Mouse (Mus musculus): ENCODE measurements around the gene Rere. TPM values are rescaled to one million over a fixed set of nuclear protein-coding genes. Genes with fewer than 3 reads are reported as not detected.
A peak's percentile ranks its signal among the peaks of the same experiment; 100 is the strongest.
"Not testable (repeated sequence)": the region's sequence is repeated elsewhere in the genome, so short reads cannot be mapped to it uniquely, and the experiment has no call there.

Gene Rere
- total RNA-seq, 2 experiments from 2014 or later, result 84.7 to 103 TPM

GRCm38 (mm10) chr4:150250549-150251422 is 30.7 kb upstream of the Rere start:
- intact Hi-C loops (cut with DNase I), result no loop called here
- DNase-seq (ENCODE audit: low spot score in 2 of 2), result no peak

DNA sequence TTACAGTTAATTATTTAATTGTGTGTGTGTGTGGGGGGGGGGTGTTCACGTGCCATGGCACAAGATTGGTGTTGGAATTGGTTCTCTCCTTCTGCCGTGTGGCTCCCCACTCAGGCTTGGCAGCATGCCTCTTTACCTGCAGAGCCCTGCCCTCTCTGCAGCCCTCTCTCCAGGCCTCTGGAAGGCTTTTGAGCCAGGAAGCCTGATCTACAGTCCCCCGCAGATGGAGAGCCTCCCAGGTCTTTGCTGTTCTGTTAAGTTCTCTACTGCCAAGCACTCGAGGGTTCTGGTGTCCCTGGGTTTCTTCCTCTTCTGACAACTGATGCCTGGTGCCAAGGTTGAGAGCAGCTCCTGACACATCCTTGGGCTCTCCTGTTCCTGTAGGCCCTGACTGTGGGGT is 27.0 kb upstream of the Rere start:
- intact Hi-C loops (cut with DNase I), result no loop called here
- no peak for DNase-seq (ENCODE audit: low spot score in 2 of 2)

- no peak for DNase-seq (ENCODE audit: low spot score in 2 of 2)
These were observed 26.3 kb upstream of the Rere start for GRCm38 (mm10) chr4:150255181-150255580.

GRCm38 (mm10) chr4:150257252-150258204 is 23.9 kb upstream of the Rere start:
- DNase-seq (ENCODE audit: low spot score in 2 of 2), result peak; percentile 60 to 69
- intact Hi-C loops (cut with DNase I), result loop anchor here (5.0 kb wide), 2 partner anchors 85 to 210 kb away; no protein-coding TSS in a partner anchor

More at GRCm38 (mm10) chr4:150255181-150255580, 26.3 kb upstream of the Rere start:
- intact Hi-C loops (cut with DNase I), result loop anchor here (5.0 kb wide), 2 partner anchors 87 to 212 kb away; no protein-coding TSS in a partner anchor

- peak; percentile 45 to 69 for DNase-seq (ENCODE audit: low spot score in 2 of 2)
These were observed 23.1 kb upstream of the Rere start for GRCm38 (mm10) chr4:150258388-150258787.

DNA sequence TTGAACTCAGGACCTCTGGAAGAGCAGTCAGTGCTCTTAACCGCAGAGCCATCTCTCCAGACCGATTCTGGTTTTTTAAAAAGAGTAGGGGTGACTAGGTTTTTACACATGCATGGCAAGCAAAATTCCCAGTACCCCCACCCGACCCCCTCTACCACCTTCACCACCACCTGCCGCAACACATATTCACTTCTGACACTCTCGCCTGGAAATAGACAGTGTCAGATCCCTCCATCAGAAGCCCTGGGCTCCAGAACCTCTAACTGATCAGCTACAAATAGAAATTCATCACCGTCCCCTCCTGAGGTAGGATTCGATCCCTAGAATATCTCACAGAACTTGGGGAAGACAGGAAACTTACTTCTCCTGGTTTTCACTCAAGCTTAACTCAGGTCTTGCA is 21.9 kb upstream of the Rere start:
- intact Hi-C loops (cut with DNase I), result loop anchor here (5.0 kb wide), 2 partner anchors 83 to 208 kb away; no protein-coding TSS in a partner anchor
- DNase-seq (ENCODE audit: low spot score in 2 of 2), result no peak

More at GRCm38 (mm10) chr4:150258388-150258787, 23.1 kb upstream of the Rere start:
- intact Hi-C loops (cut with DNase I), result loop anchor here (5.0 kb wide), 2 partner anchors 84 to 209 kb away; no protein-coding TSS in a partner anchor

GRCm38 (mm10) chr4:150260111-150260510 is 21.3 kb upstream of the Rere start:
- intact Hi-C loops (cut with DNase I), result no loop called here

DNA sequence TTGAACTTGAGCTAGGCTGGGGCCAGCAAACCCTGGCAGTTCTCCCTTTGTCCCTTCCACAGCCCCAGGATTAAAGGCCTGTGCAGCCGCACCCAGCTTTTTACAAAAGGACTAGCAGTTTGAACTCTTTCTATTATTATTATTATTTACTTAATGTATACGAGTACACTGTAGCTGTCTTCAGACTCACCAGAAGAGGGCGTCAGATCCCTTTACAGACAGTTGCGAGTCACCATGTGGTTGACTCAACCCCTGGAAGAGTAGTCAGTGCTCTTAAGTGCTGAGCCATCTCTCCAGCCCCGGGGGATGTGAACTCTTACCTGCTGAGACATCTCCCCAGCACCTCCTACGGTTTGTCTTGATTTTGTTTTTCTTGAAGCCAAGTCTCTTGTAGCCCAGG is 20.7 kb upstream of the Rere start:
- intact Hi-C loops (cut with DNase I), result no loop called here
- no peak for DNase-seq (ENCODE audit: low spot score in 2 of 2)

More at GRCm38 (mm10) chr4:150260111-150260510, 21.3 kb upstream of the Rere start:
- DNase-seq (ENCODE audit: low spot score in 2 of 2), result no peak

GRCm38 (mm10) chr4:150262301-150262700 is 19.1 kb upstream of the Rere start:
- intact Hi-C loops (cut with DNase I), result no loop called here
- DNase-seq (ENCODE audit: low spot score in 2 of 2), result no peak

GRCm38 (mm10) chr4:150264903-150265302 is 16.5 kb upstream of the Rere start:
- DNase-seq (ENCODE audit: low spot score in 2 of 2), result no peak
- intact Hi-C loops (cut with DNase I), result no loop called here

DNA sequence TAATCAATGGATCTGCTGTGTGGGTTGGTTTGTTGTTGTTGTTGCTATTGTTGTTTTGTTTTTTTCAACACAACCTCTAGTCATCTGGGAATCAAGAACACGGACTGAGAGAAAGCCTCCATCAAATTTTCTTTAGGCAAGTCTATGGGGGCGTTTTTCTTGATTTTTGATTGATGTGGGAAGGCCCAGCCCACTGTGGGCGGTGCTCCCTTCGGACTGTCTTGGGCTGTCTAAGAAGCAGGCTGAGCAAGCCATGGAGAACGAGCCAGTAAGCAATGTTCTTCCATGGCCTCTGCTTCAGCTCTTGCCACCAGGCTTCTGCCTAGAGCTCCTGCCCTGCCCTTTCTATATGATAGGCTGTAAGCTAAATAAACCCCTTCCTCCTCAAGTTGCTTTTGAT is 16.0 kb upstream of the Rere start:
- no peak for DNase-seq (ENCODE audit: low spot score in 2 of 2)
- intact Hi-C loops (cut with DNase I), result no loop called here

DNA sequence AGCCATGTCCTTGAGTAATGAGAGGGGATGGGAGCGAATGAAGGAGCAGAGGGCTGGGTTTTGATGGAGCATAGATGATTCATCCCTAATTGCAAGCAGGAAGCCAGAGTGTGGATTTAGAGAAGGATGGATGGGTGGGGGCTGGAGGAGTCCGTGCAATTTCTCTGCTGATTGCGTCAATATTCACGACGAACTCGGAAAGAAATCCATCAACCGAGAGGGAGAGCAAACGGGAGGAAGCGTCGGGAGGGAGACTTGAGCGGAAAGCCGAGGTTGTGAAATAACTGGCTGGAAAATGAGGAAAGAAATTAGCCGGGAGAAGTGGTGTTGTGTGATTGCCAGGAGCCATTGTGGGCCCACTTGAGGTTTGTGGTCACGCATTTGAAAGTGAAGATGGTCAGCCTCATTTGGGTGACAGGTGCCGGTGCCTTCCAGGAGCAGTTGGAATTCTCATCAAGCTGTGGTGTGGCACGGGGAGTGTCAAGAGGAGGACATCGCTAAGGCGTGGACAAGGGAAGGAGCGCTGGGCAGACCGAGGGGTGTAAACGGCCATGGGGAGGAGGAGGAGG is 14.7 kb upstream of the Rere start:
- intact Hi-C loops (cut with DNase I), result no loop called here

DNA sequence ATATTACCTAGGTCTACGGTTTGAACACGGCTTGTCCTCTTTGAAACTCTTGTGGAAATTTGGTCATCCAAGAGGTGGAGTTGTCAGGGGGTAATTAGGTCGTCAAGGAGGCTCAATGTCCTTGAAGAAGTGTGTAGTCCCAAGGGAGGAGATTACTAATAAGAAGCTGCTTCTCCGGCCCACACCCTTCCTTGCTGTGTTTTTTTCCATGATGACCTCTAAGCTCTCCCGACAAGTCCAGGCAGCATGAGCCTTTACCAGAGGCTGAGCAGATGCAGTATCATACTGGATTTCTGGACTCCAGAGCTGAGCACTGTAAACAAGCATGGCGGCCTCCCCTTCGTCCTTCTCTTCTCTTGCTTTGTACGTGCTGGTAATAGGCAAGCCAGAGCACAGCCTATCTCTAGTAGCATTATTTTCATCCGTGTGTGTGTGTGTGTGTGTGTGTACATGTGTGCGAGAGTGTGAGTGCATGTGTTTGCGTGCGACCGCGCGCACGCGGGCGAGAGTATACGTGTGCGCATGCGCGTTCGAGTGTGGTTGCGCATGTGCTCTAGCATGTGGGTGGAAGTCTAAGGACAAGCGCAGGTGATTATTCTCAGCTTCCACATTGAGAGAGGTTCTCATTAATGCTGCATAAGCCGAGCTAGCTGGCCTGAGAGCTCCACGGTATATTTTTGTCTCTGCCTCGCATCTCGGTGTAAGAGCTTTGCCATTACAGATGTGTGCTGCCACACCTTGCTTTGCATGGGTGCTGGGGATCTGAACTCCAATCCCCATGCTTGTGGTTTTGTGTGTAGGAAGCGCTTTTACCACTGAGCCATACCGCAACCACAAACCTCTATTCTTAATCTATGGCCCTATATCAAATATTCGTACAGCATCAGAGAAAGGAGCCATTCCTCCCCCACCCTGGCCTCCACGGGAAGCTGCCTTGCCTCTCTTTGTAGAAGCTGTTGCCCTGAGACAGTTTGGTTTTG is 12.5 kb upstream of the Rere start:
- intact Hi-C loops (cut with DNase I), result no loop called here
- no peak for DNase-seq (ENCODE audit: low spot score in 2 of 2)

More for the DNA sequence above, 14.7 kb upstream of the Rere start:
- DNase-seq (ENCODE audit: low spot score in 2 of 2), result no peak

GRCm38 (mm10) chr4:150269679-150270078 is 11.8 kb upstream of the Rere start:
- DNase-seq (ENCODE audit: low spot score in 2 of 2), result no peak
- intact Hi-C loops (cut with DNase I), result no loop called here

DNA sequence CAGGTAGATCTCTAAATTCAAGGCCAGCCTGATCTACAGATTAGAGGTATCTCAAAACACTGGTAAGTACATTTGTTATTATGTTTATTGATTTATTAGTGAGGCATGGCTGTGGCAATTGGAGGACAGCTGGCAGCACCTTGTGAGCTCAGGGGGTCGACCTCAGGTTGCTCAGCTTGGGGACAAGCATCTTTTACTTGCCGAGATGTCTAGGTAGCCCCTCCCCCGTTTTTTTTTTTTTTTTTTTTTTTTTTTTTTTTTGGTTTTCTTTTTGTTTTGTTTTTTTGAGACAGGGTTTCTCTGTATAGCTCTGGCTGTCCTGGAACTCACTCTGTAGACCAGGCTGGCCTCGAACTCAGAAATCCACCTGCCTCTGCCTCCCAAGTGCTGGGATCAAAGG is 10.7 kb upstream of the Rere start:
- intact Hi-C loops (cut with DNase I); DNase-seq (ENCODE audit: low spot score in 2 of 2): not testable (repeated sequence)

DNA sequence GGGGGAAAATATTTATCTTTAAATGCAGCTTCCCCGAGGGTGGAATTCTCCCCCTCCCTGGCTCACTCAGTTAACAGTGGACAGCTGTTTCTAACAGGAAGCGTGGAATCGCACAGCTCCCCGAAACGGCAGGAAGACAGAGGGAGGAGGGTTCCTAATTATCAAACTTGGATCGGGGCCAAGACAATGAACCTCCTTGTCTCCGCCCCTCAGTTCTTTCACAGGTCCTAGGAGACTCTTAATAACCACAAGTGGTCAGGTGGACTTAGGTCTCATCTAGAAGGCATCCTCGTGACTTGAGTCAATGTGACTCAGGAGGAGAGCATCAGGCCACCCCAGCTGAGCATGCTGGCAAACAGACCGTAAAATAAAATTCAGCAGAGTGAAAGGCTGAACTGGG is 8.7 kb upstream of the Rere start:
- intact Hi-C loops (cut with DNase I), result no loop called here
- DNase-seq (ENCODE audit: low spot score in 2 of 2), result no peak

DNA sequence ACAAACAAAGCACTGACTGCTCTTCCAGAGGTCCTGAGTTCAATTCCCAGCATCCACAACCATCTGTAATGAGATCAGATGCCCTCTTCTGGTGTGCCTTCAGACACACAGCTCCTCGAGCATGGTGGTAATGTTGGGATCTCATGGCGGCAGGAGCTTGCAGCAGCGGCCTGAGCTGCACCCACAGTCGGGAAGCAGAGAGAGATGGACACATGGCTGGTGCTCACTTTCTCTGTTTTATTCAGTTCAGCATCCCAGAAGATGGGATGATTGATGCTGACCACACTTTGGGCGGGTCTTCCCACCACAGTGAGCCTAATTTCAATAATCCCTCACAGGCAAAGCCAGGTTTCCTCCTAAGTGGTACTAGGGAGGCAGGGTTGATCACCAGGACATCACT is 5.9 kb upstream of the Rere start:
- intact Hi-C loops (cut with DNase I), result no loop called here

DNA sequence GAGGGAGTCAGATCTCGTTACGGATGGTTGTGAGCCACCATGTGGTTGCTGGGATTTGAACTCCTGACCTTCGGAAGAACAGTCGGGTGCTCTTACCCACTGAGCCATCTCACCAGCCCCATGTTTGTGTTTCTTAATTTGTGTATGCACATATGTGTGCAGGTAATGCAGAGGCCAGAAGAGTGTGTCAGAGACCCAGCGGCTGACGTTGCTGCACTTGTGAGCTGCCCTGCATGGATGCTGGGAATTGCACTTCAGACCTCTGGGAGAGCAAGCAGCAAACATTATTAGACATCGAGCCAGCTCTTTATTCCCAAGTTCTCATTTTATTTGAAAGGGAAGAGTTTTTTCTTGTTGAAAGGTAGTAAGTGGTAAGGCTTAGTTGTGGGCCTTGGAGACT is 2.1 kb upstream of the Rere start:
- DNase-seq (ENCODE audit: low spot score in 2 of 2); intact Hi-C loops (cut with DNase I): not testable (repeated sequence)

More for the DNA sequence above, 5.9 kb upstream of the Rere start:
- DNase-seq (ENCODE audit: low spot score in 2 of 2), result no peak
